Mouse (Mus musculus) macrophage (primary cell): ENCODE measurements around the gene Lama2. TPM values are rescaled to one million over a fixed set of nuclear protein-coding genes. Genes with fewer than 3 reads are reported as not detected.
"Not testable (repeated sequence)": the region's sequence is repeated elsewhere in the genome, so short reads cannot be mapped to it uniquely, and the experiment has no call there.

Source experiments
- H3K27ac ChIP-seq: fragments of 350-480 bp; formaldehyde crosslinking; 2 replicates; pipeline ENCODE4 v1.9.0; 2021
- H3K36me3 ChIP-seq: fragments of 350-480 bp; formaldehyde crosslinking; 2 replicates; pipeline ENCODE4 v1.9.0; 2021; ENCODE audit errors: inconsistent target
- H3K4me3 ChIP-seq: fragments of 350-480 bp; formaldehyde crosslinking; 2 replicates; pipeline ENCODE4 v1.9.0; 2021; ENCODE audit errors: inconsistent target
- H3K79me2 ChIP-seq: fragments of 350-480 bp; formaldehyde crosslinking; 2 replicates; pipeline ENCODE4 v1.9.0; 2021; ENCODE audit errors: inconsistent target
- WGBS: methylation state at CpG from one replicate; pipeline ENCODE4 v1.1.7; 2026; ENCODE audit warnings: inconsistent platforms; ENCODE audit not compliant: missing documents; 5-methylcytosine and 5-hydroxymethylcytosine counted together
- polyA plus RNA-seq: library from polyadenylated mRNA; stranded (reverse); fragments of 250-400 nt; gene quantifications from 3 replicates; pipeline ENCODE4 v1.2.4, GENCODE M21; 2018; ENCODE audit warnings: inconsistent platforms

Gene Lama2
- polyA plus RNA-seq, 1 experiment from 2014 or later = not detected

DNA sequence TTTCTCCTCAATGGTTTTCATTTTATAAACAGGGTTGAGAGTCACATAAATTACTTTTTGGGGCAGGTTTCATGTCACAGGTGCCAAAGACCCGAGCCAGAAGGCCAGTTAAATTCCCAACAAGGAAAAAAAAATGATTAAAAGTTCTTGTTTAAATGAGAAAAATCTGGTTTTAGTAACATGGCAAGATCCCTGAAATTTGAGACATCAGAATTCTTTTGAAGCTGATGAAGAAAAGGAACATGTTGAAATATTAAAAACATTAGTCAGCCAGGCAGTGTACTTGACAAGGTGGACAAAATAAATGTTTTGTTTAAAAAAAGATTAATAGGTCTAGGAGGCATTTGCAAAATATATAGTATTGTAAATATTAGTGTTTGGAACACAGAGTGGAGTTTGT, 634.1 kb downstream of the Lama2 start:
- Histone ChIP-seq H3K79me2 (no peaks in the 10 kb centered on the region), H3K36me3 (no peaks in the 10 kb centered on the region), H3K4me3 (no peak overlapping the region), H3K27ac (no peak overlapping the region)
- 65% methylated on average over 1 of the region's 1 CpGs for WGBS

DNA sequence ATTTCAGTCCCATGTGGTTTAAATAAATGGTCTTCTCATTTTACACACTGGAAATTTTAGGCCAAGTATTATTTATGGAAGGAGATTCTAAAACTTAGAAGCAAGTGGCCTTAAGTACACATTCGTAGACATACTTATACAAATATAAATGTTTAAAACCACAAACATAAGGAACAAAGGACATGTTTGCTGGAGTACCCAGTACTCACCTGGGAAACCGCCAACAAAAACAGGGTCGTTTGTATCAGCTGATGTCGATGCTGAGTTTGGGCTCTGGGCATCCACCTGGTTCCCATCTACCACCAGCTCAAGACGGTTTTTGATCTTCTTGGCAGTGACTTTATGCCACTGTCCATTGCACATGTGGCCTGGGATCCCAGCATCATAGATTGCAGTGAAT, 635.5 kb downstream of the Lama2 start:
- 87% methylated on average over 5 of the region's 5 CpGs for WGBS
- H3K79me2 ChIP-seq, H3K36me3 ChIP-seq, H3K27ac ChIP-seq, H3K4me3 ChIP-seq: not testable (repeated sequence)

DNA sequence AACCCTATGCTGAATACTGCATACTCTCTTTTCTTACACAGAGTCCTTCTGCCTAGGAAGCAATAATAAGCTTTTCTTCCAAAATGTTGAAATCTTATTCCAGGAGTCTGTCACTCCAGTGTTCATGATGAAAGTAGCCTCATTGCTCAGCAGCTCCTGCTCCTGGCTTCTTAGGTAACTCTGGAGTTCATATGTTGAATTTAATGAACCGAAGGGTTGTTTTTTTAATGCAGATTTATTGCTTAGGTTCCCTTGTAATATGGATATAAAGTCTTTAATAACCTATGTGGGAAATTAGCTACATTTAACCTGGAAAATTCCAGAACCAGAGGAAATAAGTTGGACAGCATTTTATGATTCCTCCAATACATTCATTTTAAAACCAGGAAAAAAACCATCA, 636.0 kb downstream of the Lama2 start:
- H3K27ac ChIP-seq = no peak overlapping the region
- H3K36me3 ChIP-seq = no peaks in the 10 kb centered on the region
- 100% methylated on average over 1 of the region's 1 CpGs for WGBS
- H3K4me3 ChIP-seq = no peak overlapping the region
- no peaks in the 10 kb centered on the region for H3K79me2 ChIP-seq

DNA sequence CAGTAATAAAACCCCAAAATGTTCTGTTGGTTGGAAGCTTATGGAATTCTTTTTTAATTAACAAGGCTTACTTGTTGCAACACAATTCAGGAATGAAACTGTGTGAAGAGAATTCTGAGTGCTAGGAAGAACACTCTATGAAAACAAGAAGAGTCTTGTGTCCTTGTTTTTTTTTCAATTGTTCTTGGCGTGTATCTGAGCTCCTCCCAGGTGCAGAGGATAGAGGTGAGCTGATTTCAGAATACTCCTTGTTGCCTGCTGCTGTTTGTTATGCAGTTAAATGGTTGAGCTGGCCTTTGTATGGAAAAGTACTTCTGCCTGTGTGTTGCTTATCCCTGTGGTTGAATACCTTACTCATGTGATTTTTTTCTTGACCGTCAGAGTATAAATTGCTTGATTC, 636.9 kb downstream of the Lama2 start:
- Histone ChIP-seq H3K27ac (no peak overlapping the region), H3K79me2 (no peaks in the 10 kb centered on the region), H3K36me3 (no peaks in the 10 kb centered on the region), H3K4me3 (no peak overlapping the region)
- WGBS = 94% methylated on average over 2 of the region's 2 CpGs

DNA sequence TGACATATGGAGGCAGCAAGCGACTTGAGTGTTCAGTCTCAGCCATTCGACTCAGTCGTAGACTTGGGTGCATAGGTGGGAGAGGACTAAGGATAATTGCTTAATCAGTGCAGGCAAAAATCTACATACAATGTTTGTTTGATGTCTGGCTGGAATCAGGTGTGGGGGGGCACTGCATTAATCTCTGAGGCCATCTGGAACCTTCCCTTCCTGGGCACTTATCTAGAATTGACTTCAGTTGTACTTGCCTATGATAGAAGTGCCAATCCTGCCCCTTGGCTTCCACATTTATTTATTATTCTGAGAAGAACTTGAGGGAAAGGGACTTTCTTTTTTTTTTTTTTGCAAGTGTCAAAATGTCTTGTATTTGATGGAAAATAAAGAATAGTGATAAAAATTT, 644.2 kb downstream of the Lama2 start:
- no peaks in the 10 kb centered on the region for H3K36me3 ChIP-seq
- 92% methylated on average over 3 of the region's 3 CpGs for WGBS
- no peak overlapping the region for H3K27ac ChIP-seq
- H3K79me2 ChIP-seq = no peaks in the 10 kb centered on the region
- H3K4me3 ChIP-seq = no peak overlapping the region

DNA sequence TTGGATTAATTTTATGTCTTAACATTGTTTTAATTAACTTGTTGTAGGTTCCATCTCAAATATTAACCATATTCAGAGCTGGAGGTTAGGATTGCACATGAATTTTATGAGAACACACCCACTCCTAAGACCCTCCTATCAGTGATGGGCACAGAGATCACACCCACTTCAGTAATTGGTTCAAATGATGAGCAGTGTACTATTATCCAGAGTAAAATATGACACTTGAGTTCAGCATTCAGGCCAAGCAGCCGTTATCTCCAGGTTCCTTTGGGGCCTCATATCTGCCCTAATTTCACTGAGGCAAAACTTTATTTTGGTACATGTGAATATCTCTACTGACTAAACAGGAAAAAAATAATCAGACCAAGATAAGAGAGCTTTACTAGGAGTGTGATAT, 645.3 kb downstream of the Lama2 start:
- no peaks in the 10 kb centered on the region for H3K79me2 ChIP-seq
- H3K27ac ChIP-seq = no peak overlapping the region
- no peaks in the 10 kb centered on the region for H3K36me3 ChIP-seq
- H3K4me3 ChIP-seq = no peak overlapping the region
- WGBS = 93% methylated on average over 1 of the region's 1 CpGs

DNA sequence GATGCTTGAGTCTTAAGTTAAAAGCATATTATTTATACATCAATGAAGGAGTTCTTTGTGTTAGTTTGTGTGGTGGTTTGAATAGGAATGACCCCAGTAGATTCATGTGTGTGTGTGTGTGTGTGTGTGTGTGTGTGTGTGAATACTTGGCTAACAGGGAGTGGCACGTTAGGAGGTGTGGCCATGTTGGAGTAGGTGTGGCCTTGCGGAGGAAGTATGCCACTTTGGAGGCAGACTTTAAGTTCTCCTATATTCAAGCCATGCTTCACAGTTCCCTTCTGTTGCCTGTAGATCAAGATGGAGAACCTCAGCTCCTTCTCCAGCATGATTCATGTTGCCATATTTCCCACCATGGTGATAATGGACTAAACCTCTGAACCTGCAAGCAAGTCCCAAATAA, 646.0 kb downstream of the Lama2 start:
- no peak overlapping the region for H3K4me3 ChIP-seq
- no peak overlapping the region for H3K27ac ChIP-seq
- 72% methylated on average over 2 of the region's 2 CpGs for WGBS
- no peaks in the 10 kb centered on the region for H3K36me3 ChIP-seq
- H3K79me2 ChIP-seq = no peaks in the 10 kb centered on the region

DNA sequence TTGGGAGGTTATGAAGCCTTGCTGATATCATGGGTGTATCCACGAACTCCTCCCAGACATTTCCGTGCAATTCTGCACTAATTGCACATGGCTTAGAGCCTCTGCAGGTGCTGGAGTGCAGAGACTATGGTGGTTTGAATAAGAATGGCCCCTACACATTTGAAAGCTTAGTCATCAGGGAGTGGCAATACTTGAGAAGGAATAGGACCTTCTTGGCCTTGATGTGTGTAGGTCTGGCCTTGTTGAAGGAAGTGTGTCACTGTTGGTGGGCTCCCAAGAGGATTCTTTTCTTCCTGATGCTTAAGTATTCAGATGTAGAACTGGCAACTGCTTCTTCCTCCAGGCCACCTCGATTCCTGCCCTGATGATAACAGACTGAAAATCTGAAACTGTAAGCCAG, 661.0 kb downstream of the Lama2 start:
- 93% methylated on average over 3 of the region's 3 CpGs for WGBS
- no peaks in the 10 kb centered on the region for H3K79me2 ChIP-seq
- no peak overlapping the region for H3K4me3 ChIP-seq
- H3K36me3 ChIP-seq = no peaks in the 10 kb centered on the region
- no peak overlapping the region for H3K27ac ChIP-seq

DNA sequence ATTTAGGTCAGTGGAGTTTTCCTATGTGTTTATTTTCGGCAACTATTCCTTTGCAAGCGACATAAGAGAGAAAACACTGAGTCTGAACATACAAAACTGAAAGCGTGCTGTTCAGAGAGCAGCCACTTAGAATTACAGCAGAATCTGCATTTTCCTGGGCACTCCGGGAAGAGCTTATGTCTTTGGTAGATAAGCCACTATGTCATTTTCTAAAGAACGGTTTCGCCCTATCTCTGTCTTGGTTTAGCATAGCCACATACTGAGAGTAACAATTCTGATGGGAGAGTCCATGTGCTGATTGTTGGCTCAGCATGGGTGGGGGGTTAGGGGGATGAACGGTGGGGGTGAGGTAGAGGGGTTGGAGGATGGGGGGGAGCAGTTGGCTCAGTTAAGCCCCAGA, 669.1 kb downstream of the Lama2 start:
- H3K27ac ChIP-seq = no peak overlapping the region
- WGBS = 89% methylated on average over 7 of the region's 7 CpGs
- no peak overlapping the region for H3K4me3 ChIP-seq

DNA sequence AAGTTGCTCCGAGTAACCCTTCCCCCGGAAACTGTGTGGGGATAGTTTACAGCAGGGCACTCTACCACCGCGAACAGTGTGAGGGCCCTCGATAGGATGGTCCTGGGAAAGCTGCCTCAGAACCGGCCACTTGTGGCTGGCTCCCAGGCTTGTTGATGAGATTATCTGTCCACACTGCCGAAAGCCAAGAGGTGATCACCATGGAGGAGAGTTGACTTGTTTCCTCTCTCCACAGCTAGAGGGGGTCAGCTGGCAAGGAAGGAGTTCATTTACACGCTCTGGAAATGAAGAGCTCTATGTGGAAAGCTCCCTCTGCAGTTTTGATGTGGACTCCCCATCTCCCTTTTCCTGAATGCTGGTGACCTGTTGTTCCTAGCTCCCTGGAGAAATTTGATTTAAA, 669.9 kb downstream of the Lama2 start:
- no peak overlapping the region for H3K4me3 ChIP-seq
- no peaks in the 10 kb centered on the region for H3K79me2 ChIP-seq
- WGBS = 84% methylated on average over 7 of the region's 8 CpGs
- H3K36me3 ChIP-seq = no peaks in the 10 kb centered on the region
- H3K27ac ChIP-seq = no peak overlapping the region

More for the DNA sequence above, 669.1 kb downstream of the Lama2 start:
- Histone ChIP-seq H3K36me3 (no peaks in the 10 kb centered on the region), H3K79me2 (no peaks in the 10 kb centered on the region)

DNA sequence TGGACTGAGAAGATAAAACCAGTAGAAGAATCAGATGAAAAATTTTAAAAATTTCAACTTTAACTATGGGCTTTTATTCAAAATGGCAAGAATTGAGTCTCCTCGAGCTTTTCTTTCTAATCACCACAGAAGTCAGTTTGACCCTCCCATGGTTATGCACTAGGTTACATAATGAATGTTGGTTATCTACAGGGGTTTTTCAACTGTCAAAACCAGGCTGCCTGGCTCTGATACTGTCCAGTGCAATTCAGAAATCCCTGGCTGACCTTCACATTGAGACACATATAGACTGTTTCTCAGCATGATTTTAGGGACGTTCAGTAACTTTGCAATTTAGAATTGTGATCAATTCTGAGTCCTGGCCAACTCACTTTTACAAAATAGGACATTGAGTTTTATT, 671.2 kb downstream of the Lama2 start:
- H3K79me2 ChIP-seq = no peaks in the 10 kb centered on the region
- no peak overlapping the region for H3K27ac ChIP-seq
- no peaks in the 10 kb centered on the region for H3K36me3 ChIP-seq
- 91% methylated on average over 2 of the region's 2 CpGs for WGBS
- H3K4me3 ChIP-seq = no peak overlapping the region

DNA sequence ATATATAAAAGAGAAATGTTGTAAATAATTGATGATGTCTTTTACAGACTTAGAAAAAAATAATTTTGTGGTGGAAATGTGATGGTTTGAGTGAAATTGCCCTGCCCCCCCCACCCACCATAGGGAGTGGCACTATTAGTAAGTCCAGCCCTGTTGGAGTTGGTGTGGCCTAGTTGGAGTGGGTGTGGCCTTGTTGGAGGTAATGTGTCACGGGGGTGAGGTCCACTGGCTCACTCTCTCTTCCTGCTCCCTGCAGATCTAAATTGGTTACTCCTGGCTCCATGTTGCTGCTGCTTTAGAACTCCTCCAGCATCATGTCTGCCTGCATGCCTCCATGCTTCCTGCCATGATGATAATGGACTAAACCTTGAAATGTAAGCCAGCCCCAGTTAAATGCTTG, 680.0 kb downstream of the Lama2 start:
- H3K79me2 ChIP-seq = no peaks in the 10 kb centered on the region
- 82% methylated on average over 1 of the region's 1 CpGs for WGBS
- no peaks in the 10 kb centered on the region for H3K36me3 ChIP-seq
- no peak overlapping the region for H3K27ac ChIP-seq
- no peak overlapping the region for H3K4me3 ChIP-seq

DNA sequence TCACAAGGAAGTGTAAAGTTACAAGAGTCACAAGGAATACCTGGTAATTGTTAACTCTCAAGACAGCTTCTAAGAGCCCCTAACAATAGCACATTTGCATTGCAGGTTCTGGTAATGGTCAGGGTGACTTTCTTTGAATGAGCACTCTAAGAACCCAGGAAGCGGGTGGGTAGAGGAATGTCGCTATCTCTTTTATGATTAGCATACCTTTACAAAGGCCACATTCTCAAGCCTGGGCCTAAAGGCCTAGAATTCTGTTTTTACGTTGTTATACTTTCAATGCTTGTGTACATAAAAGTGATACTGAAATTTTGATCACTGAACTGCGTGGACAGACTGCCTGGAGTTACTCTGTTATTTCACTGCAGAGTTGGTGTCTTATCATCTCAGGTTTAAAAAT, 681.1 kb downstream of the Lama2 start:
- H3K36me3 ChIP-seq, H3K27ac ChIP-seq, H3K4me3 ChIP-seq, H3K79me2 ChIP-seq: not testable (repeated sequence)
- WGBS = 100% methylated on average over 4 of the region's 4 CpGs

DNA sequence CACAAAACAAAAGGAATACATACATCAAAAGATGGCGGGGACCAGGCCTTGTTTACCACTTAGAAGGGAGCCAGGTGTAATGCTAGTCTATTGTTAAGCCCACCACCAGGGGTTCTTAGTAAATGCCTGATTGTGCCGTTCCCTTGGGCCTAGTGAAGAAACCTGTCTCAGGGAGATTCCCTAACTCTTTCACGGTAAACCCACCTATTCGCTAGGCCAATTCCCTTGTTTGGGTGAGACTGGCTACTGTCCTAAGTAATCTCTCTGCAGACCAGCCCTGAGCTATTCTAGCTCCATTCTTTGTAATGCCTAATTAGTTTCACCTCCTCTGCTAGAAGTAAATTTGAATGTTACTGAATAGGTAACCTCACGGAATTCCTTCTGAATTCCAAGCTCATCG, 683.5 kb downstream of the Lama2 start:
- not testable (repeated sequence) for H3K4me3 ChIP-seq, H3K79me2 ChIP-seq, H3K36me3 ChIP-seq, H3K27ac ChIP-seq
- WGBS = 97% methylated on average over 6 of the region's 6 CpGs
